Mouse (Mus musculus): ENCODE data around the gene Caly.

Gene Caly

GRCm38 (mm10) chr7:140090601-140091000 is 8.3 kb upstream of the Caly start:
- DNase-seq (ENCODE audit: low spot score in 2 of 2): no peak

GRCm38 (mm10) chr7:140081408-140082241 is 723 bp downstream of the Caly start:
- DNase-seq (ENCODE audit: low spot score in 2 of 2): peak; percentile 52 to 58

- DNase-seq (ENCODE audit: low spot score in 2 of 2): peak; percentile 95
Measured at GRCm38 (mm10) chr7:140080503-140081156, 1.7 kb downstream of the Caly start.

GRCm38 (mm10) chr7:140078711-140079110 is 3.6 kb downstream of the Caly start:
- peak; percentile 72 to 80 for DNase-seq (ENCODE audit: low spot score in 2 of 2)

GRCm38 (mm10) chr7:140077698-140078097 is 4.7 kb downstream of the Caly start:
- no peak for DNase-seq (ENCODE audit: low spot score in 2 of 2)

- DNase-seq (ENCODE audit: low spot score in 2 of 2): no peak
Measured at GRCm38 (mm10) chr7:140070042-140070711, 12.2 kb downstream of the Caly start.

GRCm38 (mm10) chr7:140067397-140067796 is 15.0 kb downstream of the Caly start:
- no peak for DNase-seq (ENCODE audit: low spot score in 2 of 2)

- peak; percentile 79 to 82 for DNase-seq (ENCODE audit: low spot score in 2 of 2)
Measured at GRCm38 (mm10) chr7:140063092-140063491, 19.3 kb downstream of the Caly start.

- DNase-seq (ENCODE audit: low spot score in 2 of 2): no peak
Measured at GRCm38 (mm10) chr7:140062307-140062706, 20.0 kb downstream of the Caly start.

- DNase-seq (ENCODE audit: low spot score in 2 of 2): no peak
Measured at GRCm38 (mm10) chr7:140061832-140062130, 20.6 kb downstream of the Caly start.

- no peak for DNase-seq (ENCODE audit: low spot score in 2 of 2)
Measured at GRCm38 (mm10) chr7:140060936-140061831, 21.2 kb downstream of the Caly start.

- DNase-seq (ENCODE audit: low spot score in 2 of 2): no peak
Measured at GRCm38 (mm10) chr7:140059601-140060000, 22.7 kb downstream of the Caly start.

GRCm38 (mm10) chr7:140058528-140058927 is 23.8 kb downstream of the Caly start:
- no peak for DNase-seq (ENCODE audit: low spot score in 2 of 2)

GRCm38 (mm10) chr7:140057413-140058407 is 24.6 kb downstream of the Caly start:
- no peak for DNase-seq (ENCODE audit: low spot score in 2 of 2)

- DNase-seq (ENCODE audit: low spot score in 2 of 2): no peak
Measured at GRCm38 (mm10) chr7:140054124-140054523, 28.2 kb downstream of the Caly start.

GRCm38 (mm10) chr7:140049115-140049689 is 33.1 kb downstream of the Caly start:
- DNase-seq (ENCODE audit: low spot score in 2 of 2): peak in 1 of 2 experiments; percentile 48

GRCm38 (mm10) chr7:140048361-140049114 is 33.8 kb downstream of the Caly start, which contains the start of gene Msx3:
Msx3 (minus strand) TSS chr7:140049089.
- DNase-seq (ENCODE audit: low spot score in 2 of 2): no peak

GRCm38 (mm10) chr7:140047811-140048311 is 34.5 kb downstream of the Caly start:
- DNase-seq (ENCODE audit: low spot score in 2 of 2): no peak

GRCm38 (mm10) chr7:140045546-140045945 is 36.8 kb downstream of the Caly start:
- DNase-seq (ENCODE audit: low spot score in 2 of 2): no peak

All from right cerebral cortex, adult 2 months (tissue).